Mouse (Mus musculus) right cerebral cortex, postnatal 14 days (tissue): ENCODE results near the gene Diaph3.
"Not testable (repeated sequence)": the region's sequence is repeated elsewhere in the genome, so short reads cannot be mapped to it uniquely, and the experiment has no call there.

Source experiments
- DNase-seq: peaks from one replicate; pipeline ENCODE4 v3.0.0; 2022

Gene Diaph3

GRCm38 (mm10) chr14:86729617-86730098, 411.4 kb downstream of the Diaph3 start:
- DNase-seq: no peak

- no peak for DNase-seq
Measured at GRCm38 (mm10) chr14:86727538-86728045, 413.4 kb downstream of the Diaph3 start.

GRCm38 (mm10) chr14:86721768-86722167, 419.3 kb downstream of the Diaph3 start:
- no peak for DNase-seq

DNA sequence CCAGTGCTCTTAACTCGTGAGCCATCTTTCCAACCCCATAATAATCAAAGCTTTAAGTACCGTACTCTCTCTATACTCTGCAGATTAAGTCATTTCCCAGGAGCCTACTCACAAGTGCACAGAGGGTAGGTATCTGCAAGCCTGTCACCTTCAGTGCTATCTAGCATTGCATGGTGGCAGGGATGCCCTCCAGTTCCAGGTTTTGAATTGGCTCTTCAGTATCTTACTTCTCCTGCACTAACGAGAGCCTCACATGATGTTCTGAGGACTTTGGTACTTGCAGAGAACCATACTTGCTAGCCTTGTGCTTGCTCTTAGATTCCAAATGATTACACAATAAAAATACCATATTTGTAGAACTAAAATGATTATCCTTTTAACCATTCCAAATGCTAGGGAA, 420.0 kb downstream of the Diaph3 start:
- no peak for DNase-seq

GRCm38 (mm10) chr14:86720408-86720807, 420.6 kb downstream of the Diaph3 start:
- not testable (repeated sequence) for DNase-seq

DNA sequence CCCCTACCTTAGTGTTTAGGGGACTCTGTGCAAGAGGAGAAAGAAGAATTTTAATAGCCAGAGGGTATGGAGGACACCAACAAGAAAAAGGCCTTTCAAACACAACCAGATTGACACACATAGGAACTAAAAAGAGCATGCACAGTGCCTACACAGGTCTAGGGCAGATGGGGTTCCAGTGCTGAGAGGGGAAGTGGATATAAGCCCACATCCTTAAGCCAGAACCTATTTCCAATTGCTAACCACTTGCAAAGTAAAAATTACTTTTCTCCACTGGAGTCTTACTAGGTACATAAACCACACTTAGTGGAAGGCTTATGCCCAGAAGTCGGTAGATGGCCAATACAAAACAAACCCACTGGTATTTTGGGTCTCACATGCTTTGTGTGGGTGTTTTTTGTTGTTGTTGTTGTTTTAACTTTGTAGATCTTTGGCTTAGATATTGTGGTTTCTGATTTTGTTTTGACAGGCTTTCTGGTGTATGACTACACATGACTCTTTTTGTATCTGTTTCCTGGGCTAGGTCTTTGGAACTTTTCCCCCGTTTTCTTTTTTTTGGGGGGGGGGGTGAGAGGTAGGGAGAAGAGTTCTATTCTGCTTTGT, 426.8 kb downstream of the Diaph3 start:
- no peak for DNase-seq

- no peak for DNase-seq
Measured at GRCm38 (mm10) chr14:86704080-86704479, 437.0 kb downstream of the Diaph3 start.

DNA sequence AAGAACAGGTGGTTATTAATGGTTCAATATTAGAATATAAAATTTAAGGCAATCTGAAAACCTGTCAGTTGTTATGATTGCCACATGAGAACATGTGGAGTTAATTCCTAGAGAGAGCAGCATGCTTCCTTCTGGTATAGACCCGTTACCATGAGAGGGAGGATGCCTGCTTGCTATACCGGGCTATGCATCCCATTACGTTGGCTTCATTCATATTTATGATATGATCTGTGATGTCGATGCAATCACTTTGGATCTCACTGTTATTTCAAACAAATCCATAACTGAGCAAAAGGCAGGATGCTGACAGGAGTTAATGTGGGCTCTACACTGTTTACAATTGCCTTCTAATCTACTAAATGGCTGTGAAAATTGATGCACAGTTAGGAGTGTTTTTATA, 439.9 kb downstream of the Diaph3 start:
- no peak for DNase-seq

- no peak for DNase-seq
Measured at GRCm38 (mm10) chr14:86697887-86698286, 443.1 kb downstream of the Diaph3 start.

GRCm38 (mm10) chr14:86692714-86693113, 448.3 kb downstream of the Diaph3 start:
- DNase-seq: no peak

DNA sequence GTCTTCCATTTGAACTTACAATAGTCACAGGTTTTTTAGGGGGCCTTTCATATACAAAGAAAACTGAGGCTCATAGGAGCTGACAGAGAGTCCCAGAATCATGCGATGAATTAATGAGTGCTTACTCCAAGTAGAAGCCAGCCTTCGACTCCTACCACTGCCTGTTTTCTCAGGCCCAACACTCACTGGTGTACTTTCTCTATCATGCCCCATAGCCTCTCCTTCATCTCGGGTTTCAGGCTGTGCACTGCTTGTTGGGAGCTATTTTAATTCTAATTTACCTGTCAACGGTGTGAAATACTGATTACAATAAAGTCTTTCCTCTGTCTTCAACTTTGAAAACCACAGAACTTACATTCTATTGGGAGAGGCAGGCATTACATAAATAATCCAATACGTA, 449.7 kb downstream of the Diaph3 start:
- no peak for DNase-seq

DNA sequence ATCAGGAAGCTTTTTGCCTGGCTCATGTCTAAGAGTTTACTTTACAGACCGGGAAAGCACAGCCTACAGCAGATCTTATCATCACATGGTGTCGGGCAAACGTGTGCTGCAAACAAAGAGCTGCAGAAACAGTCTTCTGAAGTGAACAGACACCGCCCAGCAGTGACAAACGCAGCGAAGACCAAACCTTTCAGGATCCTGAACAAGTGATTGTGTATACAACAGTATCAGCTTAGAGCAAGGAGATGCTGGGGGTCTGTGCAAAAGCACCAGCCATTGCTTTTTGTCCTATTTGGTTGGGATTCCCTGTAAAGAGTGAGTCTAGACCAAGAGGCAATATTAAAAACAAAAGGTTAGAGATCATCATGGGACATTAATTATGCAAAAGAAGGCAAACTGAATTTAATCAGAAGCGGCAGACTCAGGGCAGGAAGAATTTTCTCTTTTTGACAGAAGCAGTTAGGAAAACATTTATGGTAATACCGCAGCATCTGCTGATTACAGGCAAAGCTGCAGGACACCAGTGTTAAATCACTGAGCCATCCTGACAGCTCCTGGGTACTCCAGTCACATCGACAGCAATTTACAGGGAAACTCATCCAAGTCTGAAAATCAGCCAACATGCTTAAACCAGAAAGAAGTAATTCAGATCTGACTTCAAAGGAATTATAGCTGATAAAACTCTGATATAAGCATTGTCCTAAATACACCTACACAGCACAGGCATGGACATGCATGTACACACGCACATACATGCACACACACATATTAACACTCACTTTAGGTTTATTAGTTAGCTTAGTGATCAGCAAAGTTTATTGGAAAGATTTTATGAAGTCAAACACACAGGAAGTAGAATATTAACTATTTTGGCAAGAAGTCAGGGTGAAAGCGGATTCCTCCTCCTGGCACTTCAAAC, 456.2 kb downstream of the Diaph3 start:
- no peak for DNase-seq

GRCm38 (mm10) chr14:86681951-86682350, 459.1 kb downstream of the Diaph3 start:
- no peak for DNase-seq

GRCm38 (mm10) chr14:86678992-86679391, 462.0 kb downstream of the Diaph3 start:
- no peak for DNase-seq

GRCm38 (mm10) chr14:86678179-86678780, 462.8 kb downstream of the Diaph3 start:
- DNase-seq: no peak

DNA sequence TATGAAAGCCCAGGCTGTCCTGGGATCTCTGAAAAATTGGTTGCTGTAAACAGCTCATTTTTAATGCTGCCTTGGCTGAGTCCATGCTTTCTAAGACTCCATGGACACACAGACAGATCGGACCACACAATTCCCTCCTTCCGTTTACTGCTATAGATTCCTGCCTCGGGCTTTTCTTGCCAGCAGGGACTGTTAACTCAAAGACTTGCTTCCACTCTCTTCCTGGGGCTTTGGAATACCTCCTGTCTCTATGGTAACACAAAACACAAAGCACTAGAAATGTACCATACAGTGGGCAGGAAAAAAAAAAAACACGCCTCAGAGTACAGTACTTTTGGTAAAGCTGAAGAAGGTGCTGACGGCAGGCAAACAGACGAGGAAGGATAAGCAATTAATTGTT, 464.0 kb downstream of the Diaph3 start:
- DNase-seq: no peak

- no peak for DNase-seq
Measured at GRCm38 (mm10) chr14:86675314-86675713, 465.7 kb downstream of the Diaph3 start.

DNA sequence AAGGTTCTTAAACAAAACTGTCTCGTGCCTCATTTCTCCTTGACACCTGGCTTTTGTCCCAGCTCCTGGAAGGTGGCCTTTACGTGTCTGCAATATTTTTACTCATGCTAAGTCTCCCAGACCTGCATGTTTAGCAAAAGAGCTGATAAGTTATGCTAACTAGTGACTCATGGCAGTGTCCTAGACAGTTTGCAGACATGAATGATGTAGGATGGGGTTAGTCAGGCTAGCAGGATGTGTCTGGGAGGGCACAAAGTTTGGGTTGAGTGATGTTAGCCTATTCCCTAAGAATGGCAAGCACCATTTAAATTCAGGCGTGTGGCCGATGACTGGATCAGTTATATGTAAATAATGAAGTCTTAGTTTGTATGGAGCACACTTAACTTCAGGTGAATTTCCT, 478.2 kb downstream of the Diaph3 start:
- no peak for DNase-seq

DNA sequence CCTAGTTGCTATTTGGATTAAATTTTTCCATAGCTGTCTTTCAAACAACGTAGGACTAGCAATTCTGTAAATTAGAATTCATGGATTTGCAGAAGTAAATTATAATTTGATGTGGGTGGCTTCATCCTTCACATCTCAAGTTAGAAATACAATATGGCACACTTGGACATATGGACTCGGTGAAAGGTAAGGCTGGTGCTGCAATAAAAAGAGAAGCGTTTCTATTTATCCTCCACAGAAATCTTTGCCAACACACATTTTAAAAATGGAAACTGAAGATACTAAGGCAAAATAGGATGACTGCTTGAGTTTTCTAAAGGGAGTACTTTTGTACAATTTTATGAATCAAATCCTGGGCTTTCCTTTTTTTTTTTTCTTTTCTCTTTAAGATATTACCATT, 480.5 kb downstream of the Diaph3 start:
- DNase-seq: no peak

DNA sequence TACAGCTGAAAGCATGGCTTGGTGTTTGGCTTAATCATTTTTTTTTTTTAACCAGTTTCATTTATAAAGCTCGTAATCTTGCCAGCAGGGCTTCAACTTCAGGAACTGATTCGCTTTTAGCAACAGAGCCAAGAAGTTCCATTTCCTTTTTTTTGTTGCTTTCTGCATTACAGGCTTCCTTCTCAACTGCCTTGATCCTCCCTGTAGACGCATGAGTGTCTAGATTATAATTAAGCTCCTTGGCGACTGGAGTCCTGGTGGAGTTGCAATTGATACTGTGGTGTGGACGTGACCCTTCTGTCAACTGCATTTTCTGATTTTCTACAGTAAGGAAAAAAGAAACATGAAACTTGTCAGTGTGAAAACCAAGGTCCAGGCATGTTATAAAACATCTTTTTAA, 484.8 kb downstream of the Diaph3 start:
- DNase-seq: no peak

DNA sequence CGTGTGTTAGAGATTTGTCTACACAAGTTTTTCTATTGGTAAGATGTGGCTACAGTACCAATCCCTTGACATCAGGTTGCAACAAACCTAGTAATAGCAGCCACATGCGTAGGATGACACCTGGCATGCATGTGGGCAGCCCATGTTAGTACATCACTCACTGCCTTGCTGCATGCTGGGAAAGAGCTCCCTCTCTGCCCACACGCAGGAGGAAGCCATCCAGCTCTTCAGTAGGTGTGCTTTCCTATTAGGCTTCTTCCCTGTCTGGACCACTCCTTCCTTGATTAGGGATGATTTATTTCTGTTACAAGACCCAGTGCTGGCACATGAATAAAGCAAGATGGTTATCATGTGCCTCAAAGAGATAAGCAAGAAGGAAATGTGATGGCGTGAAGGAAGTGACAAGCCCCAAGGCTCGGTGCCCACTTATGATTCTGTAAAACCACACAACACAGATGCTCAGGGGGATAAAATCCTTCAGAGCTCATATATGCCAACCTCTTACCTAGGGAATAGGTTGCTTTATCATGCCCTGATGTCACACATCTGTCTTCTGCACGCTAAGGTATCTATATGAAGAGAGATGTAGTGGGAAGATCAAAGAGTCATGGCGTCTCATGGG, 494.4 kb downstream of the Diaph3 start:
- no peak for DNase-seq

- no peak for DNase-seq
Measured at GRCm38 (mm10) chr14:86642831-86643241, 498.2 kb downstream of the Diaph3 start.

GRCm38 (mm10) chr14:86641839-86642238, 499.2 kb downstream of the Diaph3 start:
- DNase-seq: no peak
